27 mouse cellular contexts compared by ENCODE assay signal in genomic region chr17:88936941-88937340, GRCm38 (mm10).
DNase-seq lines count a peak whose midpoint lies in the region; ATAC-seq and TF ChIP-seq lines count a peak whose summit lies in the region.
"Had no signal": no experiment of that assay in that cellular context is flagged by ENCODE, and none has a peak within 500 bp of the region (broad histone marks: within the 10 kb centered on the region; RNA-seq: fewer than 3 reads in every experiment).

No protein-coding gene starts in this region.

- ATAC-seq in forebrain, embryonic 11.5 days (replicated peaks; ENCODE audit: low FRiP score) = no peak
- no peak for ATAC-seq in hindbrain, embryonic 13.5 days (ENCODE audit: low FRiP score)
- no peak for ATAC-seq in midbrain, embryonic 12.5 days (ENCODE audit: low FRiP score, low read depth)
- ATAC-seq in frontal cortex, adult (ENCODE audit: low TSS enrichment) = no peak
- ATAC-seq: CD4-positive, CD25-positive, alpha-beta regulatory T cell, adult 4 months; inflammation-experienced regulatory T-cells, adult 6 months; liver, embryonic 12.5 days; Patski had no signal

- no peak overlapping the region for H3K4me2 ChIP-seq in forebrain, embryonic 11.5 days (ENCODE audit: low read depth, low read length, severe bottlenecking)
- no peak overlapping the region for H3K4me2 ChIP-seq in hindbrain, embryonic 13.5 days
- no peak overlapping the region for H3K4me2 ChIP-seq in midbrain, embryonic 12.5 days (replicated peaks)
- H3K4me2 ChIP-seq: heart, embryonic 12.5 days; limb, embryonic 12.5 days; liver, embryonic 12.5 days had no signal

- TF ChIP-seq CTCF in brain, embryonic 14.5 days (IDR thresholded peaks at IDR 0.05; ENCODE audit: borderline replicate concordance, extremely low read depth, insufficient read depth, insufficient read length) = no peak

- H3K36me3 ChIP-seq in forebrain, embryonic 10.5 days (replicated peaks) = no peaks in the 10 kb centered on the region
- H3K36me3 ChIP-seq in forebrain, embryonic 11.5 days (ENCODE audit: control insufficient read depth, insufficient read depth, low read length) = no peaks in the 10 kb centered on the region
- H3K36me3 ChIP-seq in hindbrain, embryonic 13.5 days = no peaks in the 10 kb centered on the region
- H3K36me3 ChIP-seq in midbrain, embryonic 12.5 days = no peaks in the 10 kb centered on the region
- H3K36me3 ChIP-seq: heart, embryonic 12.5 days; limb, embryonic 12.5 days; liver, embryonic 12.5 days had no signal

- no peak for TF ChIP-seq POLR2A in brain, embryonic 14.5 days (IDR thresholded peaks at IDR 0.05; ENCODE audit: borderline replicate concordance, extremely low read depth, insufficient read depth, insufficient read length, poor library complexity, severe bottlenecking)

- H3K27ac ChIP-seq in forebrain, embryonic 10.5 days = peak overlapping the region; percentile 53; the same call in 1 of the 2 replicates
- no peak overlapping the region for H3K27ac ChIP-seq in forebrain, embryonic 11.5 days (ENCODE audit: low read depth, low read length)
- peak overlapping the region; percentile 80 for H3K27ac ChIP-seq in hindbrain, embryonic 13.5 days
- H3K27ac ChIP-seq in midbrain, embryonic 12.5 days (replicated peaks) = peak overlapping the region; percentile 75
- H3K27ac ChIP-seq: gastrocnemius, adult 2 months; limb, embryonic 12.5 days; liver, embryonic 12.5 days had no signal

- no peaks in the 10 kb centered on the region; the same call in 1 of the 2 replicates for H3K9me3 ChIP-seq in forebrain, embryonic 10.5 days
- no peaks in the 10 kb centered on the region for H3K9me3 ChIP-seq in forebrain, embryonic 11.5 days (ENCODE audit: control insufficient read depth, low read length)
- H3K9me3 ChIP-seq in hindbrain, embryonic 13.5 days = no peaks in the 10 kb centered on the region
- H3K9me3 ChIP-seq in midbrain, embryonic 12.5 days = no peaks in the 10 kb centered on the region
- H3K9me3 ChIP-seq: heart, embryonic 12.5 days; limb, embryonic 12.5 days; liver, embryonic 12.5 days had no signal

- no peak for DNase-seq in forebrain, embryonic 10.5 days (ENCODE audit: extremely low spot score, low spot score)
- no peak for DNase-seq in forebrain, embryonic 11.5 days (ENCODE audit: low spot score)
- DNase-seq in brain, embryonic 14.5 days (ENCODE audit: low read depth) = peak; percentile 68
- no peak for DNase-seq in urinary bladder, adult 2 months (ENCODE audit: low spot score)
- DNase-seq in yolk sac, embryonic 10.5 days (ENCODE audit: low spot score) = no peak
- DNase-seq: adrenal gland, adult 8-10 months; cerebellum, adult 11 months; cerebellum, postnatal 10 days; embryo, embryonic 11 days; gastrocnemius, adult 2 months; heart, adult 11 months; heart, postnatal 14 days; kidney, adult 9 months; kidney, postnatal 4 days; lung, adult 2 months; right cerebral cortex, postnatal 14 days; spleen, adult 18-20 months; thymus, adult 18-20 months had no signal

- H3K4me1 ChIP-seq in forebrain, embryonic 10.5 days = peaks cover 27% of the 10 kb centered on the region
- peaks cover 7% of the 10 kb centered on the region for H3K4me1 ChIP-seq in forebrain, embryonic 11.5 days (replicated peaks; ENCODE audit: control insufficient read depth, insufficient read depth, low read length)
- H3K4me1 ChIP-seq in hindbrain, embryonic 13.5 days (replicated peaks) = peaks cover 27% of the 10 kb centered on the region
- peaks cover 25% of the 10 kb centered on the region for H3K4me1 ChIP-seq in midbrain, embryonic 12.5 days
- H3K4me1 ChIP-seq: liver, embryonic 12.5 days had no signal

- H3K27me3 ChIP-seq in forebrain, embryonic 10.5 days (ENCODE audit: poor library complexity, severe bottlenecking) = no peaks in the 10 kb centered on the region
- H3K27me3 ChIP-seq in forebrain, embryonic 11.5 days (ENCODE audit: control insufficient read depth, insufficient read depth, low read length) = no peaks in the 10 kb centered on the region
- no peaks in the 10 kb centered on the region for H3K27me3 ChIP-seq in hindbrain, embryonic 13.5 days
- H3K27me3 ChIP-seq in midbrain, embryonic 12.5 days = no peaks in the 10 kb centered on the region
- H3K27me3 ChIP-seq: heart, embryonic 12.5 days; limb, embryonic 12.5 days; liver, embryonic 12.5 days; Patski had no signal

- 77% methylated on average over 3 of the region's 3 CpGs for WGBS in forebrain, embryonic 10.5 days
- WGBS in forebrain, embryonic 11.5 days = 54% methylated on average over 3 of the region's 3 CpGs
- WGBS in hindbrain, embryonic 13.5 days = 20% methylated on average over 3 of the region's 3 CpGs
- 21% methylated on average over 3 of the region's 3 CpGs for WGBS in midbrain, embryonic 12.5 days

- no peak overlapping the region for H3K9ac ChIP-seq in forebrain, embryonic 11.5 days (ENCODE audit: low read length)
- no peak overlapping the region for H3K9ac ChIP-seq in hindbrain, embryonic 13.5 days
- H3K9ac ChIP-seq in midbrain, embryonic 12.5 days (replicated peaks) = no peak overlapping the region
- H3K9ac ChIP-seq: heart, embryonic 12.5 days; limb, embryonic 12.5 days; liver, embryonic 12.5 days had no signal

- no peak overlapping the region for H3K4me3 ChIP-seq in forebrain, embryonic 10.5 days
- H3K4me3 ChIP-seq in forebrain, embryonic 11.5 days (ENCODE audit: low read depth, low read length) = no peak overlapping the region
- no peak overlapping the region for H3K4me3 ChIP-seq in hindbrain, embryonic 13.5 days
- no peak overlapping the region for H3K4me3 ChIP-seq in midbrain, embryonic 12.5 days
- H3K4me3 ChIP-seq: gastrocnemius, adult 2 months; heart, embryonic 12.5 days; limb, embryonic 12.5 days; liver, embryonic 12.5 days had no signal
